Mouse (Mus musculus): ENCODE measurements at regions not wholly inside any gene's neighbourhood (a gene's known extent, or its start where the extent isn't known, plus 50 kb on each side); places are given as distances from the start of the nearest gene placed in this dataset.

GRCm38 (mm10) chr13:53850146-53850545 is 205.4 kb downstream of the Drd1 start:
- TF ChIP-seq CTCF (IDR thresholded peaks at IDR 0.05; ENCODE audit: control insufficient read depth, insufficient read depth, low read length) (no peak), POLR2A (IDR thresholded peaks at IDR 0.05; ENCODE audit: borderline replicate concordance, control insufficient read depth, low read depth, low read length) (no peak)
